Mouse (Mus musculus) kidney, postnatal 4 days (tissue): Measurements from ENCODE around the gene Sptbn1.
A peak's percentile ranks its signal among the peaks of the same experiment; 100 is the strongest.
"Not testable (repeated sequence)": the region's sequence is repeated elsewhere in the genome, so short reads cannot be mapped to it uniquely, and the experiment has no call there.

Source experiments
- DNase-seq, 2 experiments: peaks; one replicate each; pipeline ENCODE4 v3.0.0; 2021; ENCODE audit warnings: mixed read lengths in 2 of 2

Sptbn1 gene

GRCm38 (mm10) chr11:30255211-30255610, 12.8 kb downstream of the Sptbn1 start:
- not testable (repeated sequence) for DNase-seq

- no peak for DNase-seq
These were observed 16.6 kb downstream of the Sptbn1 start for GRCm38 (mm10) chr11:30251294-30251904.

- DNase-seq, result no peak
These were observed 18.4 kb downstream of the Sptbn1 start for GRCm38 (mm10) chr11:30249452-30250016.

- no peak for DNase-seq
These were observed 20.9 kb downstream of the Sptbn1 start for GRCm38 (mm10) chr11:30247106-30247505.

- no peak for DNase-seq
These were observed 21.8 kb downstream of the Sptbn1 start for GRCm38 (mm10) chr11:30246161-30246560.

GRCm38 (mm10) chr11:30244172-30244571, 23.8 kb downstream of the Sptbn1 start:
- no peak for DNase-seq

GRCm38 (mm10) chr11:30243591-30243990, 24.4 kb downstream of the Sptbn1 start:
- DNase-seq, result no peak

- DNase-seq, result no peak
These were observed 27.1 kb downstream of the Sptbn1 start for GRCm38 (mm10) chr11:30240861-30241260.

- peak; percentile 46 to 60 for DNase-seq
These were observed 30.0 kb downstream of the Sptbn1 start for GRCm38 (mm10) chr11:30237960-30238359.

- no peak for DNase-seq
These were observed 31.2 kb downstream of the Sptbn1 start for GRCm38 (mm10) chr11:30236681-30237242.

GRCm38 (mm10) chr11:30235666-30236065, 32.3 kb downstream of the Sptbn1 start:
- no peak for DNase-seq

GRCm38 (mm10) chr11:30235218-30235617, 32.8 kb downstream of the Sptbn1 start:
- no peak for DNase-seq

- no peak for DNase-seq
These were observed 34.0 kb downstream of the Sptbn1 start for GRCm38 (mm10) chr11:30233946-30234345.

GRCm38 (mm10) chr11:30232082-30232481, 35.9 kb downstream of the Sptbn1 start:
- DNase-seq, result peak; percentile 77 to 81

GRCm38 (mm10) chr11:30231336-30231735, 36.6 kb downstream of the Sptbn1 start:
- DNase-seq, result no peak

GRCm38 (mm10) chr11:30230330-30230771, 37.6 kb downstream of the Sptbn1 start:
- peak in 1 of 2 experiments; percentile 60 for DNase-seq

- DNase-seq, result no peak
These were observed 41.2 kb downstream of the Sptbn1 start for GRCm38 (mm10) chr11:30226756-30227155.

- no peak for DNase-seq
These were observed 43.4 kb downstream of the Sptbn1 start for GRCm38 (mm10) chr11:30224599-30224998.

- no peak for DNase-seq
These were observed 45.3 kb downstream of the Sptbn1 start for GRCm38 (mm10) chr11:30222636-30223035.

- DNase-seq, result no peak
These were observed 46.9 kb downstream of the Sptbn1 start for GRCm38 (mm10) chr11:30221043-30221442.

GRCm38 (mm10) chr11:30218386-30218785, 49.6 kb downstream of the Sptbn1 start:
- no peak for DNase-seq

GRCm38 (mm10) chr11:30217496-30217895, 50.5 kb downstream of the Sptbn1 start:
- DNase-seq, result no peak

GRCm38 (mm10) chr11:30211663-30212416, 56.1 kb downstream of the Sptbn1 start:
- DNase-seq, result no peak

- no peak for DNase-seq
These were observed 56.8 kb downstream of the Sptbn1 start for GRCm38 (mm10) chr11:30211141-30211540.
